Mouse (Mus musculus): ENCODE measurements at regions not wholly inside any gene's neighbourhood (a gene's known extent, or its start where the extent isn't known, plus 50 kb on each side); places are given as distances from the start of the nearest gene placed in this dataset.

DNA sequence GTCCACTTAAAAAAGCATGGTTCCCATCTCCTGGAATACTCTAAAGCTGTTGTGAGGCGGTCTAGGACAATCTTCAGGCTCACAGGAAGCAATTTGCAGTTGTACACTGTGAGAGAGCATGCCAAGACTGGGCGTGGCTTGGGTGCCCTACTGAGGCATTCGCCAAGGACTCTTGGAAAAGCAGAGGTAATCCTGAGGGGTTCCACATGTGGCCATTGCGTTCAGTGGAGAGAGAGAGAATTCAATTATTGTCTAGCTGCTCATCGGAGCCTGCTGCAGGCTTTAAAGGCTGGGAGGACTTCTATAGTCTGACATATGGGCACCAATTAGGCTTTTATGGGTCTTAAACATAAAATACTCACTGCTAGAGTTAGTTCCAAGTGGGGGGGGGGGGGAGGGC, 113.8 kb upstream of the Lnx1 start:
- no peak for TF ChIP-seq POLR2A (IDR thresholded peaks at IDR 0.05; ENCODE audit: control insufficient read depth, low read depth, low read length)
- TF ChIP-seq CTCF (IDR thresholded peaks at IDR 0.05; ENCODE audit: control insufficient read depth, insufficient read depth, insufficient replicate concordance, low read depth, low read length) = no peak

Data from testis, adult 2 months (tissue).